Mouse (Mus musculus) lung, postnatal 4 days (tissue): ENCODE results near the gene Ezr.
"Not testable (repeated sequence)": the region's sequence is repeated elsewhere in the genome, so short reads cannot be mapped to it uniquely, and the experiment has no call there.

Source experiments
- DNase-seq, 2 experiments: peaks; one replicate each; pipeline ENCODE4 v3.0.0; 2021

Ezr gene

DNA sequence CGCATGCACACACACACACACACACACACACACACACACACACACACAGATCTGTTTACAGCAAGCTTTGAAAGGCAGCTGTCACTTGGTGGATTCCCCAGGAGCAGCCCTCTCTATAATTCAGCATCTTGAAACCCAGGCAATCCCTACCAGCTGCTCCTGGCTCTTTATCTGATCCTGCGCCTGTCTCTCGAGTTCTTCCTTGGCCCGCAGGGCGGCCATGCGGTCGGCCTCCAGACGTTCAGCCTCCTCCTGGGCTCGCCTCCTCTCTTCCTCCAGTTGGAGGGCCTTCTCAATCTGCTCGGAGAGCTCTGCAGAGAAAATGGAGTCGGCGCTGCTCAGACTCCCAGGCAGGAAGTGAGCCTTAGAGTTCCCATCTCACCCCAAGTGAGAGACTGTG, 41.3 kb downstream of the Ezr start:
- peak in 1 of 2 experiments; percentile 21 for DNase-seq

DNA sequence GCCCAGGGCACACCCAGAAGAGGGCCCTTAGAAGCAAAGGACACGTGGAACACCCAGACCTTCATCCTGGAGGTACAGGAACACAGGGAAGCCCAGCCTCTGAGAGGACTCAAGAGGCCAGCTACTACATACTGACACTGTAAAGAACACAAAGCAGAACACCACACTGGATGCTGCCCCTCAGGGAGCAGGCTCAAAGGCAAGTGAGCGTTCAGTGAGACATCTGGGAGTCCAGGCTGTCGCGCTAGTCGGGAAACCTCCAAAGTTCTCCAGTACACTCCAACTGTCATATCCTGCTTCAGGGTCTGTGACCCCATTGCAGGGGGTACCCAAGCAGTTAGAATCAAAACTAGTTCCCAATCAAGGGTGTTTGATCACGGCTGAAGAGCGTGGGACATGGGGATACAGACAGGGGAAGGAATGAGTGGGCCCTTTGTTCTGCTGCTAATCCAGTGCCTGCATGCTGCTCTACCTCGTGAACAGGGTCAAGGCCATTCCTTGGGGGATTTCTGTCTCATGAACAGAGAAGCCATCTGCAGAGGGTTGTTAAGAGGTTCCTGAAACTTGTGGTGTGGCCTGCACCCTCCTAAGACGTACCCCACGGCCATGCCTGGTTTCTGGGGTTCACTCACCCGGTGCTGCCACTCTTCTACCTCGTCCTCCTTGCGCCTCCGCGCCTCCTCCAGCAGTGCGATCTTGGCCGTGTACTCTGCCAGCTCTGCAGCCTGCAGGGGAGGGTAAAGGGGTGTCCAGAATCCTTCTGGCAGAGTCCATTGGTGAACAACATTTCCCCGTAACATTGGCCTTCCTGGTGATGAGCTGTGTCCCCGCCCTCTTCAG, 42.0 kb downstream of the Ezr start:
- peak in 1 of 2 experiments; percentile 20 for DNase-seq

DNA sequence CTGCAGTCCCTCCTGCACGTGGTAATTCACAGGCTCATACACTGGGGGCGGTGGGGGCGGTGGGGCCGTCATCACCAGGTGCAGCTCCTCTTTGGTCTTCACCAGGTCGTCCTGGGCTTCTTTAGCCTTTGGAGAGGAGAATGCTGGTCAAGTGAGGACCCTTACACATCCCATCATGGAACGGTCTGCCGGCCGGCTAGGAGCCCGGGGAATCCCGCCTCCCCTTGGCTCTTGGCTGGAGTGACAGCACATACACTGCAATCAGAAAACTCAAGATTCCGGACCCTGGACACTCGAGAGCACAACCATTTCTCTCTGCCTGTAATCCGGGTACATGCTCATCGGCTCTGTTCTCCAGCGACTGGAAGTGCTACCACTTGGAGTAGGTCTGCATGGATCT, 42.8 kb downstream of the Ezr start:
- DNase-seq, result peak in 1 of 2 experiments; percentile 3

DNA sequence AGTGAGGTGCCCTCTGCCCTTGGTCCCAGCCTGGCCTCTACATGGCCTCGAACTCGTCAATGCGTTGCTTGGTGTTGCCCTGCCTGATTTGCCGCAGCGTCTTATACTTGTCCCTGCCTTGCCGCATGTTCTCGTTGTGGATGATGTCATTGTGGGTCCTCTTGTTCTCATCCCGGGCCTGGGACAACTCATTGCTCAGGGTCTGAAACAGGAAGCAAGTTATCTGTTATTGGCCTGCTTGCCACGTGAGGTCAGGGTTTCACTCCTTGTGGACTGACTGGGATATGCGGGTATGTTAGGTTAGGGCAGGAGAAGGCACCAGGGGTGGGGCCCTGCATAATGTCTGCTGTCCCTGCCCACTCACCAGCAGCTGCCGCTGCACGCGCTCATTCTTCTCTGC, 43.3 kb downstream of the Ezr start:
- peak in 1 of 2 experiments; percentile 4 for DNase-seq

DNA sequence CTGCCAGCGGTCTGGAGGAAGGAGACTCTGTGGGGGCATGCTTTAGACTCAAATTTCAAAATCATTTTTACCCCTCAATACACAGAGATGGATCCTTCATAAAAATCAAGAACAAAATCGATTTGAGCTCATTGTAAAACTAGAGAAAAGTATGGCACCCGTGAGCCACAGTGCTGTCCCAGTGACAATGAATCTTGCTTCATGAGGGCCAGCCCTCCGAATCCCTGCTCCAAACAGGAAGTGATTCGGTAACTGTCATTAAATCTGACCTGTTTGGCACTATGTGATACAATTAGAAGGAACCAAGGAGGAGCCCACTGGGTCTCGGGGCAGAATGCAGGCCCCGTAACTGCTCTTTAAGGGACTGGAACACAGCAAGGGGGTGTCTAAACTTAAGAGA, 43.7 kb downstream of the Ezr start:
- DNase-seq, result peak in 1 of 2 experiments; percentile 3

DNA sequence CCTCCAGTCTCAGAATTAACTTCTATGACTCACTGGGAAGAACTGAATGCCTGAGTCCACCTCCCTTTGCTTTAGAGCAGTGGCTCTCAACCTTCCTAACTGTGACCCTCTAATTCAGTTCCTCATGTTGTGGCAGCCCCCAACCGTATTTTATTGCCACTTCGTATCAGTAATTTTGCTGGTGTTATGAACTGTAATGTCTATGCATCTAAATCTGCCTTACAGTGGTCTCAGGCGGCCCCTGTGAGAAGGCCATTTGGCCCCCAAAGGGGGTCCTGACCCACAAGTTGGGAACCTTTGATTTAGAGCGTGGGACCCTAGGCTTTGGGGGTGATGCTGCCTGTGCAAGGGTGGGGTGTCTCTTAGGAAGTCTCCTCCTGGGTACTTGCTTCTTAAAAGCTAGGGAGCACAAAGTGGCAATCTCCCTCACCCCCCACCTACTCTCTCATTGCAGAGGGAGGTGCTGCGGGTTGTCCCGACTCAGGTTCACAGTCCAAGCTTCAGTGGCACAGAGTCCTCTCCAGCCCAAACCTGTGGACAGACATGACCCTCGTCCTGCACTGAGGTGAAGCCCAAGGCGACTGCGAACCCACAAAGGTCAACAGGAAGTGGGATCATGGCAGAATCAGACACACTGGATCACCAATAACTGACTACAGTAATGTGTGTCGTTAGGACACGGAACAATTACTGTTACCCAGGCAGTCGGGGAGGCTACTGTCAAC, 45.1 kb downstream of the Ezr start:
- DNase-seq, result peak in 1 of 2 experiments; percentile 4

DNA sequence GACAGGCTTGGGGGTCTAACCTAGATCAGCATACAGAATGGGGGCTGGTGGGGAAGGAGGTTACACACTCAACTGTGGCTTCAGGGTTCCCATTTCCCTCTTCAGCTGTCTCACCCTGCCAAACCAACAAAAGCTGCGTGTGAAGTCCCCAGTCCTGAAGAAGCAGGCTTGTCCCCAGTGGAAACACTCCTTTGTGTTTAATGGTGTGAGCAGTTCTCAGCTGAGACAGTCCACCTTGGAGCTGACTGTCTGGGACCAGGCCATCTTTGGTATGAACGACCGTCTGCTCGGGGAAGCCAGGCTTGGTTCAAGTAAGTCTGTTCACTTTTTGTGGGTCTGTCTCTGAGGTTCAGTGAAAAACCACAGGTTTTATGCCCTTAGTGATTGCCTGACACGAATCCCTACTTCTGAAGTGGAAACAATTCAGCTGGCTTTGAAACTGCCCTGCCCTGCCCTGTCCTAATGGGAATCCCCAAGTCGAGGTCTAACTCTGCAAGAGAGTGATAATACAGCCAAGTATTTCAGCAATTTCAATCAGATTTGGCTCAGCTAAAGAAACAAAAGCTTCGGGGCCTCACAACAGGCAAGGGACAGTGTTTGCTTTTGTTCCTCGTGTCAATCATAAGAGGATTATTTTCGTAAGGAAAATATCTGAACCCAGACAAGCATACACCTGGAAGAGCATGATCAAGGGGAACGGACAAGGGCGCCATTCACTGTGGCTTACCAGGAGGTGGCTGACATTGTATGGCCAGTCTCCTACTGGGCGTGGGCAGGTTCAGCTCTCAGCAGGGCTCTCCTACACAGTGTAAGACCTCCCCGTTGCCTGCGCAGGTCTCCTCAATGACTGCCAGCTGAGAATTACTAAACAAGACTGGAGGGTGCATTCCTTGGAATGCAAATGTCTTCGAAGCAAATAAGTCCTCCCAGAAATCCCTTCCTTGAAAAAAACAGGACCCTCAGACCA, 46.0 kb downstream of the Ezr start:
- peak in 1 of 2 experiments; percentile 12 for DNase-seq

DNA sequence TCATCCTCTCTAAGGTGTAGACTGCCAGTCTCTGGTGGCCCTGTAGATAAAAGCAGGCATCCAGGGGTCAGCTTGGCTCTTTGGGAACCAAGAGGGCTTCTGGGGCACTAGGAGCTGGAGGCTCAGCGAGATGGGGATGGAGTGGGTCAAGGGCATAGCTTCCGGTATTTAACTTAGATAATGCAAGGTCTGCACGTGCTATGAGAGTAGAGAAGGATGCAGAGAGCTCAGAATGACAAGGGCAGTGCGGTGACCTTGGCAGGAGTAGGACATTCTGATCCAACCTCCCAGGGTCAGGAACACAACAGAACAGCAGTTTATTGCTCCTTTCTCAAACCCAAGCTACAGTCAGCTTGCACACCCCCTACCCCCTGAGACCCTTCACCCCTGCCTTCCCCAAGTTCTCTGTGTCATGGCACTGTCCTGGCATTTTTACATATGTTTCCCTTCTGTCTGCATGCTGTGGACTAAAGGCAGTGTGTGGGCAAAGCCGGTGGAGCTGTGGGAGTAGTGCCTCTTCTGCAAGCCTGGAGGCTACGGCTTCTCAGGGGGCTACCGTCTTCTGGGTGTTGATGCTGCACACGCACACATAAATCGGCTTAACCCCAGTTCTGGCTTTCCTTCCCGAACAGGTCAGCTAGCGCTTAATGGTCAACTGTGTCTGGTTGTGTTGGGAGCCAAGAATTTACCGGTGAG, 47.7 kb downstream of the Ezr start:
- peak in 1 of 2 experiments; percentile 4 for DNase-seq

DNA sequence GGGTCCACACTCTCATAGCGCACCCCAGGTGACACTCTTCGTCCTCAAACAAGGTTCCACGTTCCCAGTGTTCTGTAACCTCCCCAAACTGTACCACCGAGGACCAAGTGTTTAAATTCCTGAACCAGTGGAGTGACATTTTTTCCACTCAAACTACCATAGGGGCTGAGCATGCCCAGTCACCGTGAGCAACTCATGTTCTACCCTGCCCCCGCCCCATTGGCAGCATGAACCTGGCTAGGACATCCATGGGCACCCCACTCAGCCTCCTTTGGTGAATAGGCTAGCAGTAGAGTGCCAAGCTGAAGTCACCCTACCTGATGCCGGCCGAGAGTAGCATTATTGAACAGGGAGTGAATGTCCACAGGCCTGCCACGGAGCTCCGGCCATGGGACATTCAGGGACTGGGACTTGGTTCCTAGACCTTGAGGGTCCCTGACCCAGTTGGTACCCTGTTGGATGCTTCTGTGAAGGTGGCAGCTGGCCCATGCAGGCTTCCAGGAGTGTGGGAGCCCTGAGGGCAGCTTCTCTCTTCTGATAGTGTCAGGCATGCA, 49.2 kb downstream of the Ezr start:
- no peak for DNase-seq

DNA sequence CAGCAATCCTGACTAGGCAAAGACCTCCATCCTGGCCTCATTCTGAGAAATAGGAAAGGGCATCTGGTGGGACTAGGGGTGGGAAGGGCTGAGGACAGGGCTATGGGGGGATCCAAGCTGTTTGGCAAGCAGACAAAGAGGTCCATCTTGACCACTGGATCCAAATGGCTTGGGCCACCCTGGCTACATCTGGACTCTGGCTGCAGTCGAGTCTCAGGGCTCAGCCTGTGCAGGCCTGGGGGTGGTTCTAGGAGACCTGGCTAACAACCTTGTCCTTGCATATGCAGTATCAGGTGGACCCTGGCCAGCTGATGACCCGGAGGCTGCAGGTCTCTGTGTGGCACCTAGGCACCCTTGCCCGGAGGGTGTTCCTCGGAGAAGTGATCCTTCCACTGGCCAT, 49.9 kb downstream of the Ezr start:
- DNase-seq, result no peak

DNA sequence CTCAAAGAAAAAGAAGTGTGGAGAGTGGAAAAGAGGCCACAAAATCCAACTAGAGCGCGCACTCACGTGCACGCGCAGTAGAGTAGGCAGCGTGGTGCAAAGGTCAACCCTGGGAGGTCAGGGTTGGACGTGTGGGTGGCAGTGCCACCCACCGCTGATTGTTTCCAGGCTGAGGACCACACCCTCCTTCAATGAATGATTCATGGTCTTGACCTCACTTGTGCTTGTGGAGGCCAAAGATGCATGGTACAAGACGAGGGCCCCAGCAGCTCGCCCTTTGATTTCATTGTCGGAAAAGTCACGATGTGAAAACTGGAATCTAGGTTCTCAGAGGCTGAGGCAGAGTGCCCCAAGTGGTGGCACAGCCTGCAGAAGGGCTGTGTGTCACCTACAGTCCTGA, 51.0 kb downstream of the Ezr start:
- no peak for DNase-seq

DNA sequence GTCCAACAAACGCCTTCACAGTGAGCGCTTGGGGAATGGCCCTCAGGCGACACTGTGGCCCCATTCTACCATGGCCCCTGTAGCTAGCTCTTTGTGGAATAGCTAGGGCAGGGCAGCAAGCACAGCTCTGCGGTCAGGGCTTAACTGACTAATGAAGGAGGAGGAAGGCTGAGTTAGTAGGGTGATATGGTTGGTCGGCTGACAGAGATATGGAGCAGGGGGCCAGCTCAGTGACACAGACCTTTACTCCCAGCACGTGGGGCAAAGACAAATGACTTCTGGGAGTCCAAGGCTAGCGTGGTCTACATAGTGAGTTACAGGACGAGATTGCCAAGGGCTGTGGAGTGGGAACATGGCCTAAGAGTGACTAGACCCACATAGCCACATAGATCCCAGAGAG, 51.5 kb downstream of the Ezr start:
- DNase-seq, result no peak

DNA sequence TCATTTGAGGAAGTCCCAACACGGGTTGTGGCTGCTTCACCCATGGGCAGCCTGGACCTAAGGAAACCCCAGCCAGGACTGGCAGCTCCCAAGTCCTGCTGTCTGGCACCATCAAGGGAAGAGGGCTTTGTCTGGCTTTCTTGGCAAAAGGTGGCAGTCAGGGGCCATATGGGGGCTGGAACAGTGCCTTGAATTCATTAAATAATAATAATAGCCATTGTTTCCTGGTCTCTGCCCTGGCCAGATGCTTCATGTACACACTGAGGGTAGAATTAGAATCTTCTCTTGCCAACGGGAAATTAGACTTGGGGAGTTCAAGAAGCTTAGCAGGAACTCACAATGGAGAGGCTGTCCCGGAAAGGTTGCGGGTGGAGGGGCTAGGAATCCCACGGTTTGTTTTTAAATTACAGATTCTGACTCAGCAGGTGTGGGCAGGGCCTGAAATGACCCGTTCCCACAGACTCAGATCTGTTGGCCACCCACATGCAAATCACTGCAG, 53.3 kb downstream of the Ezr start:
- peak; percentile 43 to 61 for DNase-seq

DNA sequence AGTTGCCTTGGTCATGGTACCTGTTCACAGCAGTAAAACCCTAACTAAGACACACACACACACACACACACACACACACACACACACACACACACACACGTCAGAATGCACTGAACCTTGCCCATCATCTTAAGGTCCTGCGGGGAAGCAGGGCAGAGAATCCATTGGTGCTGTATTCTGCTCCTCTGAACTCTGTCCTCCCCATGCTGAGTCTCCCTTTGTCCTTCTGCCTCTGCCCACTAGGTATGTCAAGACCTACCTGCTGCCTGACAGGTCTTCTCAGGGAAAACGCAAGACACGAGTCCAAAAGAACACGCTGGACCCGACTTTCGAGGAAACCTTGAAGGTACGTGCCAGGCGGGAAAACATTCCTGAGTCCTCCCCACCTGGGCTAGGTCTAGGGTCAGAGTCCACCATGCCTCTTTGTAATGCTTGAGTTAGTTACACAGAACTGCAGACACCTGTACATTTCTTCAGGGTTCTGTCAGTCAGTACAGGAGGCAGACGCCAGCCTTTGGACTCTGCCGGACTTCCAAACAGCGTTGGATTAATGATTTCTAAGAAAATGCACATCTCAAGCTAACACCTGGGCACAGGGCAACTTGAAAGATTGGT, 54.5 kb downstream of the Ezr start:
- no peak for DNase-seq

DNA sequence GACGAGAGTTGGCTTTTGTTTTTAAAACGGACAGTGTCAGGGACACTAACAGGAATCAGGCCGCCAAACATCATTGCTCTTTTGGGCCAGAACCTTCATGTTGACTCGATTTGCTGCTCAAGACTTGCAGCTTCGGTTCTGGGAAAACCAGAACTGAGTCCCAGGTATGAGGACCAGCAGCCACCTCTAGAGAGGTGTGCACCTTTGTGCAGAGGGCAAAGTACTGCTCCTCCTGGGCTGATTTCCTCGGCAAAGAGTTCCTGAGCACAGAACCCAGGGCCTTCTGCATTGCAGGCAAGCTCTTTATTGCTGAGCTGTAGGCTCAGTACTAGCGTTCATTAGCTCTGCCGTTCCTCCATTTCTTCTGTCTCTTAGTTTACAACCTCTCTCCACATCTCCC, 68.6 kb downstream of the Ezr start:
- DNase-seq, result peak in 1 of 2 experiments; percentile 29

DNA sequence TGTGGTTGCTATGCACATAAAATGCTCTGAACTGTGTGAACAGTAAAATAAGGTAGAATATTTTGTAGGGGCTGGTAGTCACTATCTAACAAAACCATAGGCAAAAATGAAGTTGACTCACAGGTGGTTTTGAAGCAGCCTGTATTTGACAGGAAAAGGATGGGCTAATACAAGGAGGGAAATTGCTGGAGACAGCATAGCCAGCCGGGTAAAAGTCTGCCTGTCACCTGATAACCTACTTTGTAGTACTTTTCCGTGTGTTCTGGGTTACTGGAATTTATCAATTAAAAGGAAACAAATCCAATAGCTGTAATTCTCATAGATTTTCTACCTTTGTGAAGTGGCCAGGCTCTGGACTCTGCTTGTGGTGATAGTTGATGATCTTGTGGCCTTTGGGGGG, 69.1 kb downstream of the Ezr start:
- DNase-seq, result not testable (repeated sequence)

DNA sequence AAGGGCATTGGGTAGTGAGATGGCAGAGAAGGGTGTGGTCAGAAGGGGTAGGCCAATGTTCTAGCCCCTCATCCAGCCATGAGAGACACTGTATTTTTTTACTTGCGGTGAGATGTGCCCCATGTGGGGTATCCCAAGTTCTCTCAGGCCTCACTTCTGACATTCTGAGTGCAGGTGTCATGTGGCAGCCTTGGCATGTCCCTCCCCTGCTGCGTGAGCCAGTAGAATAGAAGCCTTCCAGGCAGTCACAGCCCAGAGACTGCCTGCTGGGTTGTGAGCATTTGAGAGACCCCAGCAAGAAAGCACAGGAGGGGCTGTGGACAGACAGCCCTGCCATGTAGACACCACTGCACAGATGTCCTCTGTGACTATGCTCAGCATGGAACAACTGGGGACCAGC, 74.4 kb downstream of the Ezr start:
- DNase-seq, result not testable (repeated sequence)

DNA sequence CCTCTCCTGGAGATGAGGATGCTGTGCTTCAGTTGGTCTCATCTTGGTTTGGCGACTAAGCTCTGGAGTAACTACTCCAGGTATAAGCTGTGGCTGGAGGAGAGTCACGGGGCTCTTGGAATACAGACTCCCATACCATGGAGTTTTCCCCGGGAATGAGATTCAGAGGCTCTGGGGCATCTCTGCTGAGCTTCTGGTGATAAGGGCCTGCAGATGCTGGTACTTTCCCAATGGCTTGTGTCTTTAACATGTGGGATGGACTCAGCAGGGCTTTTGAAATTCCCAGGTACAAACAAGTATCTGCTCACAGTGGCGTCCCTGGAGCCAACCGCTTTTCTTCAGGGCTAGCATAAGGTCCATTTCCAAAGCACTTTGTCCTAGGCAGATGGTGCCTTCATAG, 75.2 kb downstream of the Ezr start:
- DNase-seq, result not testable (repeated sequence)

DNA sequence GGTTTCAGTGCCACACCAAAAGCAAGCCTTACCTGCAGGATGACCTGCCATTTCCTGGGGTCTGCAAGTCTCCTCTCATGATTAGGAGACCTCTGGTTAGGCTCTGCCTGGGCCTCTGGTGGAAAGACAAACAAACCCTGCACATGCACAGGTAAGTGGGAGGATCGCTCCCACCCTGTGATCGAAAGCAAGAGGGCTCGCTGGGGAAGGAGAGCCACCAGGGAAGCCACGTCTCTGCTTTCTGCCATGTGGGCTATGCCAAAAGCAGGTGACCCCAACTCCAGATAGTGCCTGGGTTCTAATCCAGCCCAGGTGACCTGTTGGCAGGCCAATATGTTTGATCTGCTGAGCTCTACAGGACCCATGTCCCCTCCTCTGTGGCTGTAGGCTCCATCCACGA, 76.1 kb downstream of the Ezr start:
- DNase-seq, result not testable (repeated sequence)

DNA sequence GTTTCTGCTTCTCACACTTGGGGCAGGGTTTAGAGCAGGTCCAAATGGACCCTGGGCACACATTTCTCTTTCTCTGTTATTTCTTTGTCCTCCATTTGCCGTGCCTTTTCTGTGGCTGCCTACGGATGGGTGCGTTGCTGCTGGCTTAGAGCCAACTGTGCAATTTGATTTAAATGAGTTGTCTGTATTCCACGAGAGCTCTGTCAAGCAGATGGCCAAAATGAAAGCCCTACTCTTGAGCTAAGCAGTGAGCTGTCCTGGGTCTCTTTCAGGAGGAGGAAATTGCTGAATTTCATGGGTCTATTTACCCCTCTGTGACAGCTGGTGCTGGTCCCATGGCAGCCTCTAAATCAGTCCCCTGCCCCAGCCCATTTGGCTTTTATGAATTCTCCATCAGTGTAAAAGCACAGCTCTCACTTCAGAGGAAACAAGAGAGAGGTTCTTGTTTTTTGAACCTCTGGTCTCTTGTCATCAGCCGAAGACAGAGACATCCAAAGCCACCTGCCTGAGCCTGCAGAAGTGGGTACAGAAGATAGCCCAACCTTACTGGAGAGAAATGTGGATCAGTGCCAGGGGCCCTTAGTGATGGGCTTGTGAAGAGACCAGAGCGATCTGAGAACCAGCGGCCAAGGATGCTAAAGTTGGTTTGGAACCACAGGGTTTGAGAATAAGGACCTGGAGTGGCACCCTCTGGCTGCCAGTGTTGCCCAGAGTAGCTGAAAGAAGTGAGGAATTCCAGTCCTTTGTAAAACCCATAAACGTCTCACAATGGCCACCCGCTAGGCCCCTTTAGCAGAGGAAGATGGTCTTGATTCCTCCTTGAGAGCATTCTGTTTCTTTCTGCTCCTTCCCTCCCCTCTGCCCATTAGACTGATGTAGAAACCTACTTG, 79.0 kb downstream of the Ezr start:
- peak in 1 of 2 experiments; percentile 50 for DNase-seq
